Mouse (Mus musculus): Measurements from ENCODE around the gene Tfap2b. TPM values are rescaled to one million over a fixed set of nuclear protein-coding genes. Genes with fewer than 3 reads are reported as not detected.

Tfap2b gene
- total RNA-seq, 4 experiments from 2014 or later: 0.03 TPM; not detected in 3

DNA sequence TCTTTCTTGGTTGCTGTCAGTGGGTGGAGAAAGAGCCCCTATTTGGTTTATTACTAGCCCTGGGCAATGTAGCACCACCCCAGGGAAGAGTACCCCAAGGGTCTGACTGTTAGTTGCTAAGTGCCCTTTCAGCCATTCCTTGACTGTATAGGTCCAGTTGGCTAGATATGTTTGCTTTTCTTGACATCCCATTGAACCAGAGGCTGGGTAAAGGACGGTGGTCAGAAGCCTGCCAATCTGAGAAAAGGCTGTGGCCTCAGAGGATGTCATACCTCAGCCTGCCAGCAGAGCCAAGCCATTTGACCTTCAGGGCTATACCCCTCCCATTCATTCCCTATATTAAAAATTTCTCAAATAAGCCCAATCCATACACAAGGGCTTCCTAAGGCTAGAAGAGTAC is 24.0 kb downstream of the Tfap2b start:
- no peak for DNase-seq (ENCODE audit: low spot score)

DNA sequence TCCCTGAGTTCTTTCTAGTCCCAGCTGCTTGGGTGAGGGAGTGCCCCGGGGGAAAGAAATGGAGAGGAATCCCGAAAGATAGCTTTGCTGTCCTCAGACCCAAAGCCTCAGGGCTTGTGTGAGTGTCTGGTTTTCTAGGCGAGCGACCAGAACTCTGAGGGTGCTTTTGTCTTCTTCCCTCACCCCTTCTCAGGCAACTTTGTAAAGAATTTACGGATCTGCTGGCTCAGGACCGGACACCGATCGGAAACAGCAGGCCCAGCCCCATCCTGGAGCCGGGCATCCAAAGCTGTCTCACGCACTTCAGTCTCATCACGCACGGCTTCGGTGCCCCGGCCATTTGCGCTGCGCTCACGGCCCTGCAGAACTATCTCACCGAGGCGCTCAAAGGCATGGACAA is 25.1 kb downstream of the Tfap2b start:
- DNase-seq (ENCODE audit: low spot score): no peak

DNA sequence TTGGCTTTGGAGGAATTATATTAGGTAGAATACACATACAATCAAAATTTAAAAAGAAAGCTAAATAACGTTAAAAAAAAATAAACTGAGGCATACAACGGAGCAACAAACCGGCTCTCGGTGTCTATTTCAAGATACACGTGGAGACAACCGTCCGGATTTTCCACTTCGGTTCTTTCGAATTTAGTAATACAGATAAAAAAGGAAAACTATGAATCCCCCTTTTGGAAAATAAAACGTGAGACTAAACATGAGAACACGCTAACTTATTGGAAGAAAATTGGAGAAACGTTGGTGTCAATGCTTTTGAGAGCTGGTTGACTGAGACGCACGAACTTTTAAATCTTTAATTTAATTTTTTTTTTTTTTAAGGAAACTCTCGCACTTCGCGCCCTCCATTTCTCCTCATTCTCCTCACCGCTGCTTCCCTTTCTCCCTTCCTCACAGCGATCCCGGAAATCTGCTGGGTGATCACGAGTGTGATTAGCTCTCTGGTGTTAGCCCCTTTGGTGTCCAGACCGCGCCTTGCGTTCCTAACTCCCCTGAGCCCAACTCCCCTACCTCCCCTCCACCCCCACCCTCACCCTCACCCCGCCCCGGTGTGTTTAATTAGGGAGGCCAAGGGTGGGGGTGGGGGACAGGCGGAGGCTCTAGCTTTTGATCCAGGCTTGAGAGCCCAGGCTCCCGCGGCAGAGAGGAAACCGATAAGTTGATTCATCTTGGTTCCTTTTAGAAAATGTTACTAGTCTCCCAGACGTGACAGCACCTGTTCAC is 25.9 kb downstream of the Tfap2b start:
- no peak for DNase-seq (ENCODE audit: low spot score)

DNA sequence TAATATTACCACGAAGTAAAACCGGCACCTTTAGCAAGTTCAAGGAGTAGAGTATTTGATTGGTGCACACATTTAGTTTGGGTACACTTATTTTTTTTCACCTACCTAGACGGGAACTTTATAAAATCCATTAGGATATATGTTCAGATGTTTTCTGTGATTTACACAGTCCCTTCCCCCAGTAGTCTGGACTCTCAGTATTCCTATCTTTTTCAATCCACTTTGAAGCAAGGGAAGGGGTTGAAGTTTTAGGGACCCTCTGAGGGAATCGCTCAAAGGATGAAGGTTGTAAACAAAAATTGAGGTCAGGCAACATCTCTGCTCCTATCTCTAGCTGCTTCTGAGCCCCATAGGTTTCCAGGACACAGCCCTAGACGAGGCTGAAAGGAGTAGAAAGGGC is 27.3 kb downstream of the Tfap2b start:
- DNase-seq (ENCODE audit: low spot score): no peak

DNA sequence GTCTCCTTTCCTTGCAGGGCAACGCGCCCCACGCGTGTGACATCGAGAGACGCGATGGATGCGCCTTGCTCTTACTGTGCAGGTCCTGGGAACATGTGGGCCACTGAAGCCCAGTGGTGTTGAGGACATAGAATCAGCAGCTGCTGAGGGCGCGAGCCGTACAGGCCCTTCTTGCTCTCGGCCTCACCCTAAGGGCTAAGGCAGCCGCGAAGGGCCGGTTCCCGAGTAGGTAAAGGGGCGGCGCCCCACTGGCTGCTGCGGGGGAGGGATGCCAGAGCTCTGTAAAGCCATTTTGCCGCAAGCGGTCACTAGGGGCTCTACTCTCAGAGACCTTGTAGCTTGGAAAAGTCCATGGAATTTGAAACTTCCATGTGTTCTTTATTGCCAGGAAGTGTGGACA is 27.9 kb downstream of the Tfap2b start:
- DNase-seq (ENCODE audit: low spot score): no peak

DNA sequence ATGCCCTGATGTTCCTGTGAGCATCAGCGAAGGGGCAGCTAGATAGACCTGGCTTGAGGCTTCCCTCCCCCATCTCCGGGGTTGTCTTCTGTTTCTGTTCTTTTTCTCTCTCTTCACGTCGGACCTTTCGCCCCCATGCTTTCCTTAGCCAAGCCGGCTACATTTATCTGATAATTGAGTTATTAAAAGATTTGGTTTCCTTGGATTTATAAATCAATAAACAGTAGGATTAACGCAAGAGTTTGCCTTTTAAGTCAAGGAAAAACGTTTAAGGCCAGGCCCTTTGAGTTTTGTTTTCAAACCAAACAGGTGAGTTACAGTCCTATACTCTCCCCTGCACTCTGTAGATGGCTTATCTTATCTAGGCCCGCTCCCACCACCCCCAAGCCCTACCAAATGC is 28.3 kb downstream of the Tfap2b start:
- no peak for DNase-seq (ENCODE audit: low spot score)

DNA sequence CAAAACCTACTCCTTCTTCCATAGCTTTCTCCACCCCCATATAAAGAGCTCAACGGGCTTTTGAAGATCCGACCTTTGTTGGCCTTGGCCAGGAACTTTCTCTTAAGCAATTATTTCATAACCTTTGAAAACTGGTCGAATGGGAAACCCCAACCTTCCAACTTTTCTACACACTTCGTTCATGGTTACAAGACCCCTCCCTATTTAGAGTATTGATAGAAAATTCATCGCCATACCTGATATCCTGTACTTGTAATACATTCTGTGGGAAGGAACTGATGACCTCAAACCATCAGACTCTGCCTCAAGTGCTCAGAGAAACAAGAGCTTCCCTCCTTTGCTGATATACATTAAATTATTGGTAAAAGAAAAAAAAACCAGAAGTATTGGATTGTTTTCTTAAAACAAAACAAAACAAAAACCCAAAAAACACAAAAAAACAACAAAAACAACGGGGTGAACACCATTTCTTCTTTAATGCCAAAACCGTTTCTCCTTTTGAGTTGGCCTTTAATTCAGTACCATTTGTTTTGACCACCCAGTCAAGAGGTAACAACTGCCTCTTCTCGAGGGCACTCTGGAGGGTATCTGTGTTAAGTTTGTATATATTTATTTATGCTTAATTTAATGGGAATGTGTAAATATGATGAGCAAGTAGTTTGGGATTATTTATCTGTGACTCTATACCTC is 29.2 kb downstream of the Tfap2b start:
- DNase-seq (ENCODE audit: low spot score): no peak

DNA sequence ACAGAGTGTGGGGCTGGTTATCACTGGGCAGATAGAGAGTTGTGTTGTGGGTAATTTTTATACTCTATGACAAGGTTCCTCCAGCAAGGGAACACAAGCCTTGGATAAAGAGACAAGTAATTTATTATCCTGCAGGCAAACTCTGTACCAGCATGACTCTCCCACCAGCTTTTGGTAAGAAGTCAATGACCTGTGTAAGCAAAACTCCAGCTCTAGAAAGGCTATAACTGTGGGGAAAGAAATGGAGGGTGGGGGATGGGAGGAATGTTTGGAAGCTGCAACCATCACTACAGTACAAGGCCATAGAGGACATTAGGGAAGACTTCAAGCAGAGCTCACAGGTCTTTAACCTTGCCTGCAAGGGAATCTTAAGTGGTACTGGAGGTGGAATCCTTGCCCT is 31.3 kb downstream of the Tfap2b start:
- DNase-seq (ENCODE audit: low spot score): no peak

DNA sequence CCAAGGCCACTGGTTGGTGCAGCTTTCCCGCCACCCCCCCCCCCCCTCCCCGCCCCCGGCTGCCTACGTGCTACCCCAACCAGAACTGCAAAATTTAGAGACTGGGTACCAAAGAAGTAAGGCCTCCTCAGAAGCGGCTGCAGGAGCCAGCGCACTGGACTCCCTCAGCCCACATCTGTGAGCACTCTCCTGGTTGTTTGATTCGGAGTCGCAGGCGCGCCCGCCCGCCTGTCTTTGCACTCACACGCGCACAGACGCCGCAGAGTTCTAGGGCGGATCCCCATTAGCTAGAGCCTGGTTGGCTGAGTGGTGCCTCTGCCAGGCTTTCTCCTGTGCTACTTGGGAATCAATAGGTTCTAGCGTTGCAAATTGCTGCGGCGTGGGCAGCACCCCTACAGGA is 32.6 kb downstream of the Tfap2b start:
- DNase-seq (ENCODE audit: low spot score): no peak

DNA sequence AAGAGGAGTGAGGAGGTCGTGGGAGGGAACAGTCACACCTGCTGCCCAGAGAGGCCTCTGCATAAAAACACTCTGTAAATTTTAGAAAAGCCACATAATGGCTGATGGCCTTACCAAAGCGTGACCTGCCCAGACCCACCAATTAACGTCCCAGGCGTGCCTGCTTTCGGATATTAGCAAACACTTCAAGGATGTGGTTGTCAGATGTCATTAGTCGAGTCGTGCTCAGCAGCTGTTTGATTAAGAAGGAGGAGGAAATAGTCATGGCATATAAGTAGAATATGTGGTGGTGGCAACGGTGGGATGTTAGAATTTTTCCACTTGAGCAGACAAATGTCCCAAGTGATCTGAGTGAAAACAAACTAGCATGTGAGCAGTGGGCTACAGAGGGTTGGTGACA is 33.3 kb downstream of the Tfap2b start:
- no peak for DNase-seq (ENCODE audit: low spot score)

DNA sequence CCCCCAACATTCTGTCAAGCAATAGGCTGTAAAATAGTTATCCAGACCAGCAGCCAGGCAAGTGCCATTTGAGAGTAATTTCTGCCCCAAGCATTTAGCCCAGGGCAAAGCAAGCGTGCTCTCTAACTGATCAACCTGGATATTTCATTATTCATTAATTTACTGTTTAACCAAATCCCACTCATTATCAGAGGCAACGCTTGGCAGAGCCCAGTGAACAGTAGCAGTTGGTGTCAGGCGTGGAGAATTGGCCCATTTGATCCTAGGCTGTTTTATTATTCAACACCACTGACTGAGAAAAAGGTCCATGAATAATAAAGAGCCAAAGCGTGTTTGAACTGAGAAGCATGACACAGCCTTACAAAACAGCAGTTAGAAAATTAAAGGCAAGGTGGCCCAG is 36.3 kb downstream of the Tfap2b start:
- DNase-seq (ENCODE audit: low spot score): no peak

DNA sequence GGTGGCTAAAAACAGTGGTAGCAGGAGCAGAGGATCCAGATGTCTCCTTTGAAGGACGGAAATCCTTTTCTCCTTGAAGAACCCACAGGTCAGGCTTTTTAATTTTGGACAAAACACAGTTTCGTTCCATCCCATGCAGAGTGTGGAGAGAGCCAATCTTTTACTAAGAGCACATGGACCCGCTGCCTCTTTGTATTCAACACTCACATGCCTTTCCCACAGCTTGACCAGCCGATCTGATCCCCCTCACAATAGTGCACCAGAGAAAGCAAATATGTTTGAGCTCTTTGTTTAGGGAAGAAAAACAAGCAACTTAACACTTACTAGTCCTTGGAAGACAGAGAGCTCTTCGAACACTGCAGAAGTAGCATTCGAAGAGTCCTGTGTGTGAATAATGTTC is 42.6 kb downstream of the Tfap2b start:
- DNase-seq (ENCODE audit: low spot score): no peak

DNA sequence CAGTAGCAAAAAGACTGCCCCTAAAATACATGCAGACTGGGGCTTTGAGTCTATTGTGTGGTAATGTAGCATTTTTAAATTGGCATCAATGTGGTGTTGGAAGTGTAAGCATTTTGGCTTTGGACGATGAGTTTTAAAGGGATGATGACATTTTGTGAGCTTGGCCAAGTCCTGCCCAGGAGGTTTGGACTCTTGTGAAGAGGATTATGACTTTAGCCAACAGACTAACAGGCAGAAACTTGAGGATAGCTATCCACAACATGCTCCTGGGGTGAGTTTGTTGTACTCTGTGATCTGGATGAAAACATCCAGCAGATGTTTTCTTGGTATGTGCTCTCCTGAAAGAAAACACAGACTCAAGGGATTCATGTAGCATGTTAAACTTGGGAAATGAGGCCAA is 60.9 kb downstream of the Tfap2b start:
- no peak for DNase-seq (ENCODE audit: low spot score)

Other genes with a start within 250 kb of the Tfap2b start
- not detected for gene Tfap2d, start 105.9 kb upstream of the Tfap2b start, total RNA-seq (2022)